Mouse (Mus musculus): ENCODE data around the gene Olfr1037. TPM values are rescaled to one million over a fixed set of nuclear protein-coding genes. Genes with fewer than 3 reads are reported as not detected.

The Olfr1037 gene
- not detected for polyA plus RNA-seq (2017; shearing (Covaris generic))

DNA sequence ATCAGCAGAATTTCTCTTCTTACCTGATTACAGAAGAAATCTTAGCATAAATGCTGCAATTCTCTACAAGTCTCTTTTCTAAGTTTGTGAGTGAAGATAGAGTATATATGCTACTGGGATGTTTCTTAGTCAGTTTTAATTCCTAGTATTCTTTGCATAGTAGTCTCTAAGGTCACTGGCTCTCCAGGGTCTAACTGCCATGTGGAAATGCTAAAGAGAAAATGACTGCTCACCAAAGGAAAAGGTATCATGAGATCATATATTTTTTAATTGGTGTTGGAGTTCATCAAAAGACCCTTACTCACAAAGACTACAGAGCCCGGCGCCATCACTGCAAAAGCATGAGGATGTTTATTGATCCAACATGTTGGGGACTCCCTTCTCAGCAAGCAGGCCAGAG, at the start of gene Olfr1037:
Gene Olfr1037, minus strand, starts transcription at position 101 of the 400 bp plus-strand sequence.

DNA sequence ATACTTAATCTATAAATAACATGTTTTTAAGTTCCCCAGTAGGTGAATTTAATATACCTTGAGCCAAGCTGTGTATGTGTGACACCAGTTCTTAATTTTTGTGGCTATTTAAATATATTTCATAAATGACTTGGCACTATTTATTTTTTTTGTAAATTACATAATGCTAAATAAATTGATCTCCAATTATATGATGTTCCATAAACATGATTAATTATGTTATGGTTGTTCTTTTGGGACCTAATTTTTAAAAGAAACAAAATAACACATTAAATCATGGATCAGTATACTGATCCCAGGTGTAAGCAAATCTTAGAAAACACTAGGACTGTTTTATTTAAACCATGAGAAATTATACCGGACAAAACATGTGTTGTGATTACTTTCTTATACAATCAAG, 48.6 kb upstream of the Olfr1037 start, which contains the start of gene Olfr1039:
Gene Olfr1039, minus strand, starts transcription at position 101 of the 400 bp plus-strand sequence.

GRCm38 (mm10) chr2:86073692-86074091, 13.5 kb downstream of the Olfr1037 start, which contains the start of gene Olfr1036:
TSS of gene Olfr1036 (plus strand) at chr2:86073992.

DNA sequence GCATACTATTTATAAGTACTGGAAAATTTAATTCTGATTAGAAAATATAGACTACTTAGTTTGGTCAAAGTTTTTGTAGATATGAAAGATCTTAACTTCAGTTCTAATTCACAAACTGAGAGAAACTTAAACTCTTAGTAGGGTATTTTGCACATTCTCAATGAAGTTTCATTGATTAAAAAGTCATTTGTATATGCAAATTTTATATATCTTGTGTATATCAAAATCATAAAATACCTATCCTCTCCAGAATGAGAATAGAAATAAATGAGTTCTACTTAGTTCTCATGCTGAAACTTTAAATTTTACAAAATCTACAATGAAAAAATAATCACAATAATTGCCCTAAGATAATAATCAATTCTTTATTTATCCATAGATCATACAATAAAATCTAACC, 41.6 kb downstream of the Olfr1037 start, which contains the start of gene Olfr1034:
Gene Olfr1034, plus strand, starts transcription at position 301 of the 400 bp plus-strand sequence.

Other genes with a start within 250 kb of the Olfr1037 start
- gene Olfr1019, start 241.9 kb downstream of the Olfr1037 start, polyA plus RNA-seq (2017; shearing (Covaris generic)) = not detected
- gene Olfr1020, start 240.4 kb downstream of the Olfr1037 start, polyA plus RNA-seq (2017; shearing (Covaris generic)) = 0.35 TPM
- not detected for gene Olfr1022, start 218.8 kb downstream of the Olfr1037 start, polyA plus RNA-seq (2017; shearing (Covaris generic))
- not detected for gene Olfr1023, start 201.7 kb downstream of the Olfr1037 start, polyA plus RNA-seq (2017; shearing (Covaris generic))
- not detected for gene Olfr1024, start 182.3 kb downstream of the Olfr1037 start, polyA plus RNA-seq (2017; shearing (Covaris generic))
- gene Olfr1025-ps1, start 172.2 kb downstream of the Olfr1037 start, polyA plus RNA-seq (2017; shearing (Covaris generic)) = not detected
- not detected for gene Olfr1026, start 165.8 kb downstream of the Olfr1037 start, polyA plus RNA-seq (2017; shearing (Covaris generic))
- not detected for gene Olfr1028, start 136.9 kb downstream of the Olfr1037 start, polyA plus RNA-seq (2017; shearing (Covaris generic))
- not detected for gene Olfr1029, start 113.5 kb downstream of the Olfr1037 start, polyA plus RNA-seq (2017; shearing (Covaris generic))
- 0.14 TPM for gene Olfr1030, start 108.1 kb downstream of the Olfr1037 start, polyA plus RNA-seq (2017; shearing (Covaris generic))
- not detected for gene Olfr1031, start 97.1 kb downstream of the Olfr1037 start, polyA plus RNA-seq (2017; shearing (Covaris generic))
- not detected for gene Olfr1032, start 81.8 kb downstream of the Olfr1037 start, polyA plus RNA-seq (2017; shearing (Covaris generic))
- 11.3 TPM for gene Olfr1033, start 66.8 kb downstream of the Olfr1037 start, polyA plus RNA-seq (2017; shearing (Covaris generic))
- gene Olfr1034, start 41.5 kb downstream of the Olfr1037 start, polyA plus RNA-seq (2017; shearing (Covaris generic)) = not detected
- gene Olfr1036, start 13.4 kb downstream of the Olfr1037 start, polyA plus RNA-seq (2017; shearing (Covaris generic)) = not detected
- gene Olfr1039, start 48.5 kb upstream of the Olfr1037 start, polyA plus RNA-seq (2017; shearing (Covaris generic)) = not detected
- gene Olfr1040, start 59.3 kb upstream of the Olfr1037 start, polyA plus RNA-seq (2017; shearing (Covaris generic)) = not detected
- 0.14 TPM for gene Olfr1042, start 74.5 kb upstream of the Olfr1037 start, polyA plus RNA-seq (2017; shearing (Covaris generic))
- not detected for gene Olfr1043, start 80.1 kb upstream of the Olfr1037 start, polyA plus RNA-seq (2017; shearing (Covaris generic))
- not detected for gene Olfr1044, start 90.4 kb upstream of the Olfr1037 start, polyA plus RNA-seq (2017; shearing (Covaris generic))
- gene Olfr52, start 98.3 kb upstream of the Olfr1037 start, polyA plus RNA-seq (2017; shearing (Covaris generic)) = not detected
- 0.12 TPM for gene Olfr1045, start 115.6 kb upstream of the Olfr1037 start, polyA plus RNA-seq (2017; shearing (Covaris generic))
- gene Olfr1046, start 131.9 kb upstream of the Olfr1037 start, polyA plus RNA-seq (2017; shearing (Covaris generic)) = not detected
- gene Olfr1047, start 144.0 kb upstream of the Olfr1037 start, polyA plus RNA-seq (2017; shearing (Covaris generic)) = not detected
- gene Olfr1048, start 152.9 kb upstream of the Olfr1037 start, polyA plus RNA-seq (2017; shearing (Covaris generic)) = 0.20 TPM
- gene Olfr1049, start 170.9 kb upstream of the Olfr1037 start, polyA plus RNA-seq (2017; shearing (Covaris generic)) = not detected
- not detected for gene Olfr1051, start 191.7 kb upstream of the Olfr1037 start, polyA plus RNA-seq (2017; shearing (Covaris generic))
- not detected for gene Olfr1052, start 205.1 kb upstream of the Olfr1037 start, polyA plus RNA-seq (2017; shearing (Covaris generic))
- not detected for gene Olfr1053, start 227.9 kb upstream of the Olfr1037 start, polyA plus RNA-seq (2017; shearing (Covaris generic))
- not detected for gene Olfr1054, start 248.0 kb upstream of the Olfr1037 start, polyA plus RNA-seq (2017; shearing (Covaris generic))

Data from effector memory CD4-positive, alpha-beta T cell, adult 5 months (primary cell).